Mouse (Mus musculus) lung, embryonic 14.5 days (tissue): ENCODE data around the gene Cela3b. TPM values are rescaled to one million over a fixed set of nuclear protein-coding genes. Genes with fewer than 3 reads are reported as not detected.
"Not testable (repeated sequence)": the region's sequence is repeated elsewhere in the genome, so short reads cannot be mapped to it uniquely, and the experiment has no call there.

Experiments
- ATAC-seq: fragments of 200-750 bp; cut with Nextera tagmentation; 2 replicates; pipeline ENCODE4 v1.8.0; 2017; ENCODE audit warnings: mild to moderate bottlenecking, moderate TSS enrichment, moderate library complexity; ENCODE audit not compliant: insufficient read depth
- DNase-seq: peaks from one replicate; pipeline ENCODE4 v3.0.0-alpha.2; 2015
- H3K27ac ChIP-seq: fragments of 300-500 bp; sonication (generic); 2 replicates; pipeline ENCODE4 v1.5.1; 2014; ENCODE audit warnings: low read depth, mild to moderate bottlenecking, moderate library complexity
- H3K27me3 ChIP-seq: fragments of 300-500 bp; sonication (generic); 2 replicates; pipeline ENCODE4 v1.6.1; 2014; ENCODE audit warnings: low read length, control low read depth; ENCODE audit not compliant: insufficient read depth
- H3K36me3 ChIP-seq: fragments of 300-500 bp; sonication (generic); 2 replicates; pipeline ENCODE4 v1.6.1; 2014; ENCODE audit warnings: control low read depth; ENCODE audit not compliant: insufficient read depth
- H3K4me1 ChIP-seq: fragments of 300-500 bp; sonication (generic); 2 replicates; pipeline ENCODE4 v1.6.1; 2014; ENCODE audit warnings: antibody characterized with exemption, control low read depth; ENCODE audit not compliant: insufficient read depth
- H3K4me2 ChIP-seq: fragments of 300-500 bp; sonication (generic); 2 replicates; pipeline ENCODE4 v1.6.1; 2014; ENCODE audit warnings: mild to moderate bottlenecking
- H3K4me3 ChIP-seq: fragments of 300-500 bp; sonication (generic); 2 replicates; pipeline ENCODE4 v1.5.1; 2014; ENCODE audit warnings: low read depth, low read length
- H3K9ac ChIP-seq: fragments of 300-500 bp; sonication (generic); 2 replicates; pipeline ENCODE4 v1.6.1; 2014
- H3K9me3 ChIP-seq: fragments of 300-500 bp; sonication (generic); 2 replicates; pipeline ENCODE4 v1.6.1; 2016; ENCODE audit warnings: low read depth, low read length, control low read depth
- CTCF ChIP-seq: IDR thresholded peaks from 2 replicates; pipeline ENCODE4 v1.5.1; 2016; ENCODE audit warnings: antibody characterized with exemption, low read depth
- WGBS: fragments of 180-500 bp; shearing (Covaris S2); extraction: QIAGEN DNeasy Blood & Tissue Kit; methylation state at CpG from one replicate; pipeline ENCODE4 v1.1.7; 2014; 5-methylcytosine and 5-hydroxymethylcytosine counted together
- polyA plus RNA-seq: library from polyadenylated mRNA; unstranded; fragments of >200 nt; fragmentation: Nextera tagmentation; extraction: Ambion mirVana; gene quantifications from 2 replicates; pipeline ENCODE4 v1.2.1, GENCODE M21; 2014

Gene Cela3b
- polyA plus RNA-seq, 1 experiment from 2014 or later: not detected

- Histone ChIP-seq H3K27ac (no peak overlapping the region), H3K9me3 (no peaks in the 10 kb centered on the region), H3K4me1 (peaks cover 8% of the 10 kb centered on the region; the same call in 1 of the 2 replicates), H3K4me2 (no peak overlapping the region), H3K27me3 (no peaks in the 10 kb centered on the region), H3K36me3 (no peaks in the 10 kb centered on the region), H3K9ac (no peak overlapping the region), H3K4me3 (no peak overlapping the region)
- TF ChIP-seq CTCF: no peak
- ATAC-seq (no peak), DNase-seq (no peak)
- 52% methylated on average over 7 of the region's 7 CpGs for WGBS
Measured at GRCm38 (mm10) chr4:137447363-137448196, 17.2 kb upstream of the Cela3b start.

- no peak overlapping the region for H3K9ac ChIP-seq
- no peak overlapping the region for H3K4me2 ChIP-seq
- WGBS: 85% methylated on average over 4 of the region's 4 CpGs
- H3K27ac ChIP-seq: no peak overlapping the region
- DNase-seq (no peak), ATAC-seq (no peak)
- no peaks in the 10 kb centered on the region for H3K9me3 ChIP-seq
- TF ChIP-seq CTCF: no peak
- H3K27me3 ChIP-seq: no peaks in the 10 kb centered on the region
- peaks cover 8% of the 10 kb centered on the region; the same call in 1 of the 2 replicates for H3K4me1 ChIP-seq
- no peaks in the 10 kb centered on the region for H3K36me3 ChIP-seq
- no peak overlapping the region for H3K4me3 ChIP-seq
Measured at GRCm38 (mm10) chr4:137445881-137446280, 15.5 kb upstream of the Cela3b start.

GRCm38 (mm10) chr4:137443625-137444024 lies 13.3 kb upstream of the Cela3b start:
- peak; percentile 91 for TF ChIP-seq CTCF
- ATAC-seq (no peak; the same call in 1 of the 2 replicates), DNase-seq (peak; percentile 86)
- Histone ChIP-seq H3K4me1 (peaks cover 8% of the 10 kb centered on the region; the same call in 1 of the 2 replicates), H3K27me3 (no peaks in the 10 kb centered on the region), H3K9ac (no peak overlapping the region), H3K27ac (no peak overlapping the region), H3K36me3 (no peaks in the 10 kb centered on the region), H3K4me2 (no peak overlapping the region), H3K9me3 (no peaks in the 10 kb centered on the region), H3K4me3 (no peak overlapping the region)
- WGBS: 9% methylated on average over 5 of the region's 5 CpGs

- DNase-seq: no peak
- WGBS: 82% methylated on average over 4 of the region's 4 CpGs
Measured at GRCm38 (mm10) chr4:137441332-137441731, 11.0 kb upstream of the Cela3b start.

GRCm38 (mm10) chr4:137438842-137439241 lies 8.5 kb upstream of the Cela3b start:
- WGBS: 76% methylated on average over 8 of the region's 8 CpGs

More at GRCm38 (mm10) chr4:137441332-137441731, 11.0 kb upstream of the Cela3b start:
- H3K9me3 ChIP-seq: no peaks in the 10 kb centered on the region
- no peak overlapping the region for H3K9ac ChIP-seq
- TF ChIP-seq CTCF: peak; percentile 28; the same call in 1 of the 2 replicates
- no peak for ATAC-seq
- H3K36me3 ChIP-seq: no peaks in the 10 kb centered on the region
- no peaks in the 10 kb centered on the region for H3K4me1 ChIP-seq
- no peak overlapping the region for H3K4me3 ChIP-seq
- H3K4me2 ChIP-seq: no peak overlapping the region
- no peaks in the 10 kb centered on the region for H3K27me3 ChIP-seq
- no peak overlapping the region for H3K27ac ChIP-seq

GRCm38 (mm10) chr4:137436979-137437669 lies 6.8 kb upstream of the Cela3b start:
- H3K4me2 ChIP-seq: no peak overlapping the region
- no peaks in the 10 kb centered on the region for H3K9me3 ChIP-seq
- no peak overlapping the region for H3K4me3 ChIP-seq
- no peak overlapping the region for H3K9ac ChIP-seq
- DNase-seq: no peak
- WGBS: 87% methylated on average over 8 of the region's 8 CpGs
- no peak for ATAC-seq
- H3K4me1 ChIP-seq: no peaks in the 10 kb centered on the region
- H3K27ac ChIP-seq: no peak overlapping the region
- no peak for TF ChIP-seq CTCF
- H3K27me3 ChIP-seq: no peaks in the 10 kb centered on the region
- H3K36me3 ChIP-seq: no peaks in the 10 kb centered on the region

More at GRCm38 (mm10) chr4:137438842-137439241, 8.5 kb upstream of the Cela3b start:
- no peak for DNase-seq
- Histone ChIP-seq H3K4me1 (no peaks in the 10 kb centered on the region), H3K27me3 (no peaks in the 10 kb centered on the region), H3K9me3 (no peaks in the 10 kb centered on the region), H3K27ac (no peak overlapping the region), H3K4me3 (no peak overlapping the region), H3K9ac (no peak overlapping the region), H3K36me3 (no peaks in the 10 kb centered on the region), H3K4me2 (no peak overlapping the region)
- TF ChIP-seq CTCF: no peak
- ATAC-seq: no peak

GRCm38 (mm10) chr4:137432700-137433550 lies 2.6 kb upstream of the Cela3b start:
- not testable (repeated sequence) for H3K9me3 ChIP-seq, H3K27me3 ChIP-seq, H3K27ac ChIP-seq, H3K4me1 ChIP-seq, H3K36me3 ChIP-seq, DNase-seq, H3K4me2 ChIP-seq, ATAC-seq, H3K4me3 ChIP-seq, H3K9ac ChIP-seq
- 53% methylated on average over 10 of the region's 10 CpGs for WGBS
